In genomic region chr1:171033756-171034155, GRCm38 (mm10) we compare ENCODE assay signal across 7 mouse cellular contexts. TPM values are rescaled to one million over a fixed set of nuclear protein-coding genes. Genes with fewer than 3 reads are reported as not detected.
DNase-seq lines count a peak whose midpoint lies in the region; ATAC-seq and TF ChIP-seq lines count a peak whose summit lies in the region.

No protein-coding gene starts in this region.

- no peaks in the 10 kb centered on the region for H3K9me3 ChIP-seq in embryonic facial prominence, embryonic 11.5 days (replicated peaks; ENCODE audit: control insufficient read depth, low read length)
- no peaks in the 10 kb centered on the region for H3K9me3 ChIP-seq in limb, embryonic 11.5 days (ENCODE audit: control insufficient read depth, low read length)
- H3K9me3 ChIP-seq in midbrain, embryonic 13.5 days = no peaks in the 10 kb centered on the region

- H3K27me3 ChIP-seq in embryonic facial prominence, embryonic 11.5 days (ENCODE audit: control insufficient read depth, insufficient read depth, low read length) = peaks cover 8% of the 10 kb centered on the region
- peaks cover 14% of the 10 kb centered on the region; the same call in 1 of the 2 replicates for H3K27me3 ChIP-seq in limb, embryonic 11.5 days (ENCODE audit: control insufficient read depth, insufficient read depth, low read length)
- peaks cover 49% of the 10 kb centered on the region for H3K27me3 ChIP-seq in midbrain, embryonic 13.5 days
- peaks cover 7% of the 10 kb centered on the region; the same call in 1 of the 2 replicates for H3K27me3 ChIP-seq in small intestine, adult 2 months (ENCODE audit: control insufficient read depth, insufficient read depth, low read length)

- no peak overlapping the region for H3K27ac ChIP-seq in embryonic facial prominence, embryonic 11.5 days (replicated peaks; ENCODE audit: low read depth, low read length)
- no peak overlapping the region for H3K27ac ChIP-seq in limb, embryonic 11.5 days (replicated peaks; ENCODE audit: low read depth, low read length)
- no peak overlapping the region for H3K27ac ChIP-seq in midbrain, embryonic 13.5 days
- no peak overlapping the region for H3K27ac ChIP-seq in small intestine, adult 2 months (ENCODE audit: insufficient read depth, low read depth, low read length)

- peak overlapping the region; percentile 47 for H3K4me3 ChIP-seq in embryonic facial prominence, embryonic 11.5 days (ENCODE audit: low read depth, low read length)
- H3K4me3 ChIP-seq in limb, embryonic 11.5 days (ENCODE audit: low read depth, low read length) = peak overlapping the region; percentile 56
- peak overlapping the region; percentile 70 for H3K4me3 ChIP-seq in midbrain, embryonic 13.5 days (replicated peaks)
- H3K4me3 ChIP-seq in small intestine, adult 2 months (ENCODE audit: low read depth, low read length) = peak overlapping the region; percentile 61

- H3K4me1 ChIP-seq in embryonic facial prominence, embryonic 11.5 days (ENCODE audit: control insufficient read depth, insufficient read depth, low read length) = no peaks in the 10 kb centered on the region
- H3K4me1 ChIP-seq in limb, embryonic 11.5 days (ENCODE audit: control insufficient read depth, insufficient read depth, low read length) = peaks cover 2% of the 10 kb centered on the region; the same call in 1 of the 2 replicates
- H3K4me1 ChIP-seq in midbrain, embryonic 13.5 days (replicated peaks) = peaks cover 24% of the 10 kb centered on the region
- H3K4me1 ChIP-seq in small intestine, adult 2 months (ENCODE audit: control insufficient read depth, insufficient read depth, insufficient read length, low read length) = peaks cover 4% of the 10 kb centered on the region; the same call in 1 of the 2 replicates

- H3K4me2 ChIP-seq in embryonic facial prominence, embryonic 11.5 days (ENCODE audit: low read depth, low read length) = peak overlapping the region; percentile 83
- H3K4me2 ChIP-seq in limb, embryonic 11.5 days (ENCODE audit: low read depth, severe bottlenecking) = peak overlapping the region; percentile 75
- peak overlapping the region; percentile 81 for H3K4me2 ChIP-seq in midbrain, embryonic 13.5 days (replicated peaks)

- peak; percentile 83; the same call in 1 of the 2 replicates for ATAC-seq in embryonic facial prominence, embryonic 11.5 days (replicated peaks; ENCODE audit: insufficient number of reproducible peaks, low FRiP score, low TSS enrichment, low read depth)
- ATAC-seq in limb, embryonic 11.5 days (ENCODE audit: insufficient number of reproducible peaks, low FRiP score, low TSS enrichment, low read depth) = peak; percentile 69; the same call in 1 of the 2 replicates
- peak; percentile 67 for ATAC-seq in midbrain, embryonic 13.5 days

- under 1% methylated on average over 20 of the region's 20 CpGs for WGBS in embryonic facial prominence, embryonic 11.5 days
- under 1% methylated on average over 20 of the region's 20 CpGs for WGBS in limb, embryonic 11.5 days
- WGBS in midbrain, embryonic 13.5 days = under 1% methylated on average over 20 of the region's 20 CpGs
- WGBS in small intestine, adult 2 months = under 1% methylated on average over 20 of the region's 20 CpGs

- H3K9ac ChIP-seq in embryonic facial prominence, embryonic 11.5 days (replicated peaks; ENCODE audit: low read length) = no peak overlapping the region
- H3K9ac ChIP-seq in limb, embryonic 11.5 days (ENCODE audit: low read length) = peak overlapping the region; percentile 49
- peak overlapping the region; percentile 64 for H3K9ac ChIP-seq in midbrain, embryonic 13.5 days (replicated peaks)

- no peaks in the 10 kb centered on the region for H3K36me3 ChIP-seq in embryonic facial prominence, embryonic 11.5 days (replicated peaks; ENCODE audit: control insufficient read depth, insufficient read depth, low read depth, low read length)
- no peaks in the 10 kb centered on the region for H3K36me3 ChIP-seq in limb, embryonic 11.5 days (ENCODE audit: control insufficient read depth, insufficient read depth, low read length)
- no peaks in the 10 kb centered on the region for H3K36me3 ChIP-seq in midbrain, embryonic 13.5 days
- no peaks in the 10 kb centered on the region for H3K36me3 ChIP-seq in small intestine, adult 2 months (ENCODE audit: control insufficient read depth, insufficient read depth, low read length)

- no peak for TF ChIP-seq POLR2A in small intestine, adult 2 months (IDR thresholded peaks at IDR 0.05; ENCODE audit: low read depth, low read length)

- peak; percentile 86 for DNase-seq in adrenal gland, postnatal 14 days
- DNase-seq in embryonic facial prominence, embryonic 11.5 days (ENCODE audit: low spot score) = peak; percentile 91
- DNase-seq in heart, adult 11 months = peak; percentile 98
- DNase-seq in kidney, adult 11 months = peak; percentile 76
- peak; percentile 95 for DNase-seq in limb, embryonic 11.5 days (ENCODE audit: low spot score)

- no peak for TF ChIP-seq CTCF in small intestine, adult 2 months (IDR thresholded peaks at IDR 0.05; ENCODE audit: extremely low read depth, insufficient read length, insufficient replicate concordance, low read depth, low read length)

RNA-seq across cellular contexts. Expression of gene Fcgr4, which starts 15.0 kb away (rescaled TPM):
- 0.49 and 0.89 TPM in 2 replicates for total RNA-seq in adrenal gland, postnatal 14 days (2021)
- 0.17 and 0.22 TPM in 2 replicates for polyA plus RNA-seq in embryonic facial prominence, embryonic 11.5 days (2014; fragmentation: Nextera tagmentation; extraction: Ambion mirVana)
- 0.26 and 0.27 TPM in 2 replicates for polyA plus RNA-seq in limb, embryonic 11.5 days (2014; fragmentation: Nextera tagmentation; extraction: Ambion mirVana)
- polyA plus RNA-seq in midbrain, embryonic 13.5 days (2015; fragmentation: Nextera tagmentation; extraction: Ambion mirVana) = 0.15 TPM in 1 of 2 replicates, not detected in the other
- 2.5 and 2.8 TPM in 2 replicates for polyA plus RNA-seq in small intestine, adult 2 months (2012; rRNA removed)

RNA-seq across cellular contexts. Expression of gene Fcgr3, which starts 31.0 kb away (rescaled TPM):
- total RNA-seq in adrenal gland, postnatal 14 days (2021) = 8.1 and 10.3 TPM in 2 replicates
- polyA plus RNA-seq in embryonic facial prominence, embryonic 11.5 days (2014; fragmentation: Nextera tagmentation; extraction: Ambion mirVana) = 6.5 and 7.9 TPM in 2 replicates
- 4.0 and 4.7 TPM in 2 replicates for polyA plus RNA-seq in limb, embryonic 11.5 days (2014; fragmentation: Nextera tagmentation; extraction: Ambion mirVana)
- 4.8 and 6.0 TPM in 2 replicates for polyA plus RNA-seq in midbrain, embryonic 13.5 days (2015; fragmentation: Nextera tagmentation; extraction: Ambion mirVana)
- 4.9 and 6.7 TPM in 2 replicates for polyA plus RNA-seq in small intestine, adult 2 months (2012; rRNA removed)

RNA-seq across cellular contexts. Expression of gene Fcgr2b, which starts 57.4 kb away (rescaled TPM):
- total RNA-seq in adrenal gland, postnatal 14 days (2021) = 7.9 and 9.2 TPM in 2 replicates
- 0.52 TPM in 1 of 2 replicates, not detected in the other for polyA plus RNA-seq in embryonic facial prominence, embryonic 11.5 days (2014; fragmentation: Nextera tagmentation; extraction: Ambion mirVana)
- polyA plus RNA-seq in limb, embryonic 11.5 days (2014; fragmentation: Nextera tagmentation; extraction: Ambion mirVana) = 0.15 TPM in 1 of 2 replicates, not detected in the other
- 0.37 and 0.57 TPM in 2 replicates for polyA plus RNA-seq in midbrain, embryonic 13.5 days (2015; fragmentation: Nextera tagmentation; extraction: Ambion mirVana)
- polyA plus RNA-seq in small intestine, adult 2 months (2012; rRNA removed) = 3.6 and 4.3 TPM in 2 replicates
